Mouse (Mus musculus): ENCODE data around the gene B3galt6. TPM values are rescaled to one million over a fixed set of nuclear protein-coding genes. Genes with fewer than 3 reads are reported as not detected.

Gene B3galt6
- total and polyA plus RNA-seq, 2 experiments from 2014 or later, result 28.6 to 43.9 TPM

DNA sequence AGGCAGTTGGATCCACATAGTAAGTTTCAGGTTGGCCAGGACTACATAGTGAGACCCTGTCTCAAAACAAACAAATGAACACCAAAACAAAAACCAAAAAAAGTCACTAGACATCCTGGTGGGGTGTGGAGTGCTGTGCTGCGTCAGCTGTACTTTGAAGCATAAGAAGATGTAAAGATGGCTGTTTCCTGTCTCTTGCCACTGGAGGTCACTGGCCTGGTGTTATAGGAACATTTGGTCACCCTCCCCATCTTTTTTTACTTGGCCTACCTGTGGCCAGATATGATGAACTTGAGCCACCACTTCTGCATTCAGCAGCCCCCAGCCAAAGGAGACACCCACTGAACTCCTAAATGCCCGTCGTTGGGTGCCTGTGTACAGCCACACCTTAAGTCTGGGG, 28.9 kb upstream of the B3galt6 start:
- H3K27me3 ChIP-seq (ENCODE audit: insufficient read depth, low read length), result no peaks in the 10 kb centered on the region
- DNase-seq, result no peak
- H3K9ac ChIP-seq, result no peak overlapping the region
- no peaks in the 10 kb centered on the region for H3K9me3 ChIP-seq (ENCODE audit: low read length)
- H3K27ac ChIP-seq (ENCODE audit: low read depth, low read length), result no peak overlapping the region
- H3K4me1 ChIP-seq (ENCODE audit: insufficient read depth), result no peaks in the 10 kb centered on the region
- no peak for TF ChIP-seq CTCF (IDR thresholded peaks at IDR 0.05; ENCODE audit: low read depth)
- WGBS, result 87% methylated on average over 3 of the region's 3 CpGs
- no peak overlapping the region for H3K4me2 ChIP-seq (ENCODE audit: low read depth)
- no peak for ATAC-seq
- no peak overlapping the region for H3K4me3 ChIP-seq (ENCODE audit: low read depth, low read length)
- no peaks in the 10 kb centered on the region for H3K36me3 ChIP-seq (ENCODE audit: insufficient read depth)

DNA sequence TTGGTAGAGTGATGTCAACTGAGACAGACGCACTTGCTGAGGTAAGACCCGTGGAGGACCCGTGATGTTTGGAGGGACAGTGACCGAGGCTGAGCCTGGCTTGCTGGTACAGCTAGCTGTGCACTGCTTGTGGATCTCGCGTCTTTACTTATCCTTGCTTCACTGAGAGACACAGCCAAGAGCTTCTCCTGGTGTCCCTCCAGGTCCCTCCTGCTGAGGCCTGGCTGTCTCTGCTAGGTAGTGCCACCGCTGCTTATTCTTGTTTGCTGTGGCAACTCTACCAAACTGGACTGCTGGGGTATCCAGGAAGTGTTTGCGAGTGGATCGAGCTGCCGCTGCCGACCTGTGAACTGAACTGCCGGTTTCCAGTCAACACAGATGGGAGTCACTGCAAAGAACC, 27.3 kb upstream of the B3galt6 start:
- 90% methylated on average over 12 of the region's 12 CpGs for WGBS
- no peak for DNase-seq

DNA sequence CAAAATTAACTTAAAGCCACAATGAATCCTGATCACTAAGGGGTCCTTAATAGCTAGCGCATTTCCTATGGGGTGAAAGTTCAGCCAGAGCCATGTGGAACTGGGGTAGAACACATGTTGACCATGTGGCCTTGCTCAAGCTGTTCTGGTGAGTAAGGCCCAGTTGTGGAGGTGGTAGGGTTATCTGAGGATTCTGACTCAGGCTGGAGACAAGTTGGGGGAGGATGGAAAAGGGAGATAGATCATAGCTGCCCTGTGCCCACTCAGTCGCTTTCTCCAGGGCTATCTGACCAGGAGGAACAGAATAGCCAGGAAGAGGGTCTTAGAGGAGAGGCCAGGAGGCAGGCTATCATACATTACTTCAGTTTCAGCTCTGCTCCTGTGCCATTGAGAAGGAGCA, 22.0 kb upstream of the B3galt6 start:
- H3K27me3 ChIP-seq (ENCODE audit: insufficient read depth, low read length), result no peaks in the 10 kb centered on the region
- peaks cover 44% of the 10 kb centered on the region for H3K36me3 ChIP-seq (ENCODE audit: insufficient read depth)
- H3K4me3 ChIP-seq (ENCODE audit: low read depth, low read length), result no peak overlapping the region
- no peak for DNase-seq
- no peak for TF ChIP-seq CTCF (IDR thresholded peaks at IDR 0.05; ENCODE audit: low read depth)
- H3K4me2 ChIP-seq (ENCODE audit: low read depth), result no peak overlapping the region
- H3K27ac ChIP-seq (ENCODE audit: low read depth, low read length), result no peak overlapping the region
- WGBS, result 88% methylated on average over 2 of the region's 2 CpGs
- ATAC-seq, result no peak
- no peaks in the 10 kb centered on the region for H3K9me3 ChIP-seq (ENCODE audit: low read length)
- H3K4me1 ChIP-seq (ENCODE audit: insufficient read depth), result no peaks in the 10 kb centered on the region
- H3K9ac ChIP-seq, result no peak overlapping the region

More for the DNA sequence above, 27.3 kb upstream of the B3galt6 start:
- TF ChIP-seq CTCF (IDR thresholded peaks at IDR 0.05; ENCODE audit: low read depth), result no peak
- Histone ChIP-seq H3K27me3 (ENCODE audit: insufficient read depth, low read length) (no peaks in the 10 kb centered on the region), H3K4me1 (ENCODE audit: insufficient read depth) (no peaks in the 10 kb centered on the region), H3K9me3 (ENCODE audit: low read length) (no peaks in the 10 kb centered on the region), H3K4me2 (ENCODE audit: low read depth) (no peak overlapping the region), H3K27ac (ENCODE audit: low read depth, low read length) (no peak overlapping the region), H3K4me3 (ENCODE audit: low read depth, low read length) (no peak overlapping the region), H3K9ac (no peak overlapping the region), H3K36me3 (ENCODE audit: insufficient read depth) (0 out of 2 replicates have a peak, but pooled peaks cover 7% of the 10 kb centered on the region)
- no peak for ATAC-seq

DNA sequence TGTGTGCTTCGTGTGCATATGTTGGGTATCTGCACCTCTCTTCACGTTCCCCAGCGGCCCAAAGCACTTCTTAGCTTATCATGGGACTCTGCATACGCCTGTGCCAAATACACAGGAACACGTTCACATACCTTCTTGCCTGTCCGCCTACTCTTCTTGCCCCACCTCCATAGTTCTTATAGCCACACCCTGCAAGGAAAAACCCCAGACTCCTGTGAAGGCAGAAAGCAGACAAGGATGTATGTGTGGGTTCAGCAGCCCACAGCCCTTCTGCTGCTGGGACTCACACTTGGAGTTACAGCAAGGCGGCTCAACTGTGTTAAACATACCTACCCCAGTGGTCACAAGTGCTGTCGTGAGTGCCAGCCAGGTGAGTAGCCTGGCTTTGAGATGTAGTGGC, 21.2 kb upstream of the B3galt6 start, which contains the start of gene Tnfrsf4:
Tnfrsf4 (plus strand) TSS at position 207 of the 400 bp plus-strand sequence.
- no peak for DNase-seq
- no peak for TF ChIP-seq CTCF (IDR thresholded peaks at IDR 0.05; ENCODE audit: low read depth)

DNA sequence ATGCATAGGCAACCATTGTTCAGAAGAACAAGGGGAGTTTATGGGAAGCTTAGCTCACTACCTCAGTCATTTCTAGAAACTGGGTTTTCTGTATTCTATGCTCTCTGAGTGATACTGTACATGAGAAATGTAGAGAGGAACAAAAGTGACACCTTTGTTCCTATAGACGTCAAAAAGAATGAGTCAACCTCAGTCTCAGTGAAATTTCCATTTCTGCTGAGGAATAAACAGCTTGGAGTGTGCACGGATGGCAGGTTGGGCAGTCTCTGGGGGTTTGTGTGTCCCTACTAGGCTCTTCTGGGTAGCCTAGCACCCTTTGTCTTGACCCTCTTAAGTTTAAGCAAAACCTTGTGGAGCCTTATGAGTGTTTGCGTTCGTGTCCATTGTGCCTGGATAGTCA, 15.9 kb upstream of the B3galt6 start:
- no peaks in the 10 kb centered on the region for H3K27me3 ChIP-seq (ENCODE audit: insufficient read depth, low read length)
- no peak overlapping the region for H3K27ac ChIP-seq (ENCODE audit: low read depth, low read length)
- no peak overlapping the region for H3K9ac ChIP-seq
- ATAC-seq, result no peak
- DNase-seq, result no peak
- H3K4me1 ChIP-seq (ENCODE audit: insufficient read depth), result no peaks in the 10 kb centered on the region
- no peak overlapping the region for H3K4me3 ChIP-seq (ENCODE audit: low read depth, low read length)
- 98% methylated on average over 4 of the region's 4 CpGs for WGBS
- TF ChIP-seq CTCF (IDR thresholded peaks at IDR 0.05; ENCODE audit: low read depth), result no peak
- H3K36me3 ChIP-seq (ENCODE audit: insufficient read depth), result peaks cover 82% of the 10 kb centered on the region
- no peaks in the 10 kb centered on the region for H3K9me3 ChIP-seq (ENCODE audit: low read length)
- H3K4me2 ChIP-seq (ENCODE audit: low read depth), result no peak overlapping the region

More for the DNA sequence above, 21.2 kb upstream of the B3galt6 start, which contains the start of gene Tnfrsf4:
- H3K9ac ChIP-seq, result no peak within 1 kb of the TSS
- no peak within 1 kb of the TSS for H3K4me2 ChIP-seq (ENCODE audit: low read depth)
- H3K4me3 ChIP-seq (ENCODE audit: low read depth, low read length), result no peak within 1 kb of the TSS
- H3K4me1 ChIP-seq (ENCODE audit: insufficient read depth), result no peaks in the 10 kb centered on the region
- no peak within 1 kb of the TSS for H3K27ac ChIP-seq (ENCODE audit: low read depth, low read length)
- H3K36me3 ChIP-seq (ENCODE audit: insufficient read depth), result peaks cover 52% of the 10 kb centered on the region
- H3K27me3 ChIP-seq (ENCODE audit: insufficient read depth, low read length), result no peaks in the 10 kb centered on the region
- no peaks in the 10 kb centered on the region for H3K9me3 ChIP-seq (ENCODE audit: low read length)
- no peak for ATAC-seq
- WGBS, result 87% methylated on average over 8 of the region's 8 CpGs

GRCm38 (mm10) chr4:156004109-156004508, 11.7 kb upstream of the B3galt6 start:
- no peak for TF ChIP-seq CTCF (IDR thresholded peaks at IDR 0.05; ENCODE audit: low read depth)
- H3K4me3 ChIP-seq (ENCODE audit: low read depth, low read length), result no peak overlapping the region
- no peaks in the 10 kb centered on the region for H3K9me3 ChIP-seq (ENCODE audit: low read length)
- H3K36me3 ChIP-seq (ENCODE audit: insufficient read depth), result peaks cover 80% of the 10 kb centered on the region
- H3K4me2 ChIP-seq (ENCODE audit: low read depth), result no peak overlapping the region
- ATAC-seq (no peak), DNase-seq (no peak)
- no peak overlapping the region for H3K9ac ChIP-seq
- H3K27ac ChIP-seq (ENCODE audit: low read depth, low read length), result no peak overlapping the region
- no peaks in the 10 kb centered on the region for H3K4me1 ChIP-seq (ENCODE audit: insufficient read depth)
- WGBS, result 97% methylated on average over 3 of the region's 3 CpGs
- no peaks in the 10 kb centered on the region for H3K27me3 ChIP-seq (ENCODE audit: insufficient read depth, low read length)

DNA sequence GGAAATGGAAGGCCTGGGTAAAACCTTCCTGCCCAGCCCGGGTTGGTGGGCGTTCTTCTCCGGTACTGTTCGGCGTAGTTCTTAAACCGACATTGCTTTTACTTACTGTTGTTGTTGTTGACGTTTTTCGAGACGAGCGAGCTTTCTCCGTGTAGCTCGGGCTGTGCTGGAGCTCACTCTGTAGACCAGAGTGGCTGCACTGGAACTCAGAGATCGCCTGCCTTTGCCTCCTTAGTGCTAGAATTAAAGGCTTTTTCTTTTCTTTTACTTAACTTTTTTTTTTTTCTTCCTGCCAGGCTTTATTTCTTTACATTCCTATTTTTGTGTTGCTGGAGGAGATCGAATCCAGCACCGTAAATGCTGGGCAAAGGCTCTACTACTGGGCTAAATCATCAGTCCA, 1.2 kb upstream of the B3galt6 start:
- Histone ChIP-seq H3K4me2 (ENCODE audit: low read depth) (peak overlapping the region; percentile 64), H3K9ac (peak overlapping the region; percentile 79), H3K4me1 (ENCODE audit: insufficient read depth) (peaks cover 18% of the 10 kb centered on the region), H3K27me3 (ENCODE audit: insufficient read depth, low read length) (no peaks in the 10 kb centered on the region), H3K4me3 (ENCODE audit: low read depth, low read length) (peak overlapping the region; percentile 85), H3K27ac (ENCODE audit: low read depth, low read length) (peak overlapping the region; percentile 89), H3K9me3 (ENCODE audit: low read length) (no peaks in the 10 kb centered on the region), H3K36me3 (ENCODE audit: insufficient read depth) (peaks cover 25% of the 10 kb centered on the region)
- 5% methylated on average over 15 of the region's 15 CpGs for WGBS
- ATAC-seq (no peak), DNase-seq (no peak)
- no peak for TF ChIP-seq CTCF (IDR thresholded peaks at IDR 0.05; ENCODE audit: low read depth)
